Mouse (Mus musculus) heart, adult 9 months (tissue): ENCODE data around the gene Apof.

Experiments
- DNase-seq, 2 experiments: peaks; one replicate each; pipeline ENCODE4 v3.0.0; 2022; ENCODE audit warnings: low spot score in 2 of 2

Apof gene

GRCm38 (mm10) chr10:128298243-128298642 is 29.8 kb downstream of the Apof start:
- DNase-seq = no peak

- no peak for DNase-seq
Measured at GRCm38 (mm10) chr10:128298702-128299171, 30.3 kb downstream of the Apof start, which contains the start of gene Il23a. Gene Il23a, minus strand, starts transcription at chr10:128298752.

GRCm38 (mm10) chr10:128302357-128302756 is 33.9 kb downstream of the Apof start:
- DNase-seq = no peak

- no peak for DNase-seq
Measured at GRCm38 (mm10) chr10:128302785-128303125, 34.3 kb downstream of the Apof start.

- peak; percentile 100 for DNase-seq
Measured at GRCm38 (mm10) chr10:128303126-128304021, 34.9 kb downstream of the Apof start, which contains the start of gene Pan2. Gene Pan2, plus strand, starts transcription at chr10:128303335.

GRCm38 (mm10) chr10:128309654-128310053 is 41.2 kb downstream of the Apof start:
- no peak for DNase-seq

- DNase-seq = no peak
Measured at GRCm38 (mm10) chr10:128310177-128310576, 41.7 kb downstream of the Apof start.

- no peak for DNase-seq
Measured at GRCm38 (mm10) chr10:128310902-128311301, 42.4 kb downstream of the Apof start.

GRCm38 (mm10) chr10:128315578-128315977 is 47.1 kb downstream of the Apof start:
- no peak for DNase-seq
